Mouse (Mus musculus) cerebellum, adult 2 months (tissue): Measurements from ENCODE around the gene Urad. TPM values are rescaled to one million over a fixed set of nuclear protein-coding genes. Genes with fewer than 3 reads are reported as not detected.

Experiments
- DNase-seq, 2 experiments: peaks; one replicate each; pipeline ENCODE4 v3.0.0; 2021
- H3K27ac ChIP-seq: fragments of 200-500 bp; 2 replicates; pipeline ENCODE4 v1.5.1; 2012; ENCODE audit warnings: low read length, control low read depth, inconsistent platforms; ENCODE audit not compliant: insufficient read depth
- H3K27me3 ChIP-seq: fragments of 200-500 bp; 2 replicates; pipeline ENCODE4 v1.6.1; 2012; ENCODE audit warnings: inconsistent platforms, mild to moderate bottlenecking, low read length, moderate library complexity; ENCODE audit not compliant: control insufficient read depth, insufficient read depth
- H3K4me1 ChIP-seq: fragments of 200-500 bp; 2 replicates; pipeline ENCODE4 v1.6.1; 2011; ENCODE audit warnings: low read length; ENCODE audit not compliant: control insufficient read depth, insufficient read depth
- H3K4me3 ChIP-seq: fragments of 200-500 bp; replicated peaks from 2 replicates; pipeline ENCODE3; 2011; ENCODE audit warnings: mild to moderate bottlenecking, low read depth, low read length, control low read depth; ENCODE audit not compliant: insufficient read depth
- CTCF ChIP-seq: fragments of 200-500 bp; IDR thresholded peaks from 2 replicates; pipeline ENCODE4 v1.5.1; 2011; ENCODE audit warnings: low read depth, mild to moderate bottlenecking, control low read depth, low read length, moderate library complexity, borderline replicate concordance; ENCODE audit not compliant: insufficient read depth
- POLR2A ChIP-seq: fragments of 200-500 bp; IDR thresholded peaks from 2 replicates; pipeline ENCODE4 v1.6.1; 2011; ENCODE audit warnings: low read length, control low read depth, borderline replicate concordance; ENCODE audit not compliant: insufficient read depth
- WGBS: fragments of 180-500 bp; shearing (Covaris S2); methylation state at CpG from one replicate; pipeline ENCODE4 v1.1.7; 2018; 5-methylcytosine and 5-hydroxymethylcytosine counted together
- polyA plus RNA-seq: library from polyadenylated mRNA; depleted of rRNA; stranded (reverse); fragments of >200 nt; gene quantifications from 2 replicates; pipeline ENCODE4 v1.2.3, GENCODE M21; 2012

Gene Urad
- polyA plus RNA-seq, 1 experiment = not detected

DNA sequence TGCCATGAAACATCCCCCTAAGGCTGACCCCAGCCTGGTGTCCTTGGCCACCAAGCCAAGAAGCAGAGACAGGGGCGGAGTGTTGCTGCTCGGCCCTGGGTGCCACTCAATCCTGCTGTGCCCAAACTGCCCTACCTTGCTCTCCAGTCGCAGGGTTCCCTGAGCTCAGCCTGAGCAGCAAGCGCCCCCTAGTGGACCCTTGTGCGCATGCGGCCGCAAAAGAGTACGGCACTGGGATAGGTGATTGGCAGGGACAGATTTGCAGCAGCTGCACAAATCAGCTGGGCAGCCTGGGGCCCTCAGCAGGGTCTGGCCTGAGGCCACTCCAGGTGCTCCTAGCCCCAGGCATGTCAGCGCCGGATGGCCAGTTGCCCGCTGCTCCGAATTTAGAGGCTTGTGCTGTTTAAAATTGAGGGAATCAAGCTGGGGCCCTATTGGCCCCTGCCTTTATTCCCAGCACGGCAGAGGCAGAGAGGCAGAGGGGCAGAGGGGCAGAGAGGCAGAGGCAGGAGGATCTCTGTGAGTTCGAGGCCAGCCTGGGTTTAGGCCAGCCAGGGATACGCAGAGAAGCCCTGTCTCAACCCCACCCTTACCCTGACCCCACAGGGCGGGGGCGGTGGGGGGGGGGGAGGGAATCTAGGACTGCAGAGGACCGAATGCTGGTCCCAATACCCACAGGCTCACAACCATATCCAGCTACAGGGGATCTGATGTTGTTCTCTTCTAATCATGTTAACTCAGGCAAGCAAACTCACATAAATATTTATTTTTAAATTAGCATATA lies 28.9 kb downstream of the Urad start:
- no peak overlapping the region for H3K27ac ChIP-seq
- peak; percentile 46 to 60 for DNase-seq
- no peaks in the 10 kb centered on the region; the same call in 1 of the 2 replicates for H3K27me3 ChIP-seq
- 18% methylated on average over 18 of the region's 18 CpGs for WGBS
- TF ChIP-seq POLR2A = no peak
- TF ChIP-seq CTCF = peak; percentile 79
- no peak overlapping the region for H3K4me3 ChIP-seq
- no peaks in the 10 kb centered on the region for H3K4me1 ChIP-seq

DNA sequence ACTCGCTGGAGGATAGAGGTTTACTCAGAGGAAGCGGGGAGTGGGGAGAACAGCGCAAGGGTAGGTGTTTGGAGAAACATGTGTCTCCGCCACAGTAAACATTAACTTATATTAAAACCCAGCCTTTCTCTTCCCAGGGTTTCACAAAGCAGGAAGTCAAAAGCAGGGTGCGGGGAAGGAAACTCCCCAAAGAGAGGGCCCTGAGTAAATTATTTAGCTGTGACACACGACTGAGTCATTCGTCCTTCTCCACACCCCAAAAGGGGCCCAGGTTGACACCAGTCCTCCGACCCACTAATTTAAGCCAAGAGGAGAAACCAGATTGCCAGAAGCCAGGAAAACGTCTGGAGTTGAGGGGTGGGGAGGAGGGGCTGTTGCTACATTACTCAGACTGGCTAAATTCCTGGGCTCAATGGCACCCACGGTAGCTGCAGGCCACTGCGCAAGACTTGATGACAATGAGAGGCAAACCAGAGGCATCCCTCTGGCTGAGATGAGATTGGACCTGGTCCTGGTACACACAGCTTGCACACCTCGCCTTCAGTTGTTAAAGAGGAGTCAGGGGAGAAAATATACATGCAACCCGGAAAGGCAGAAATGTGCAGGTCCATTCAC lies 29.6 kb downstream of the Urad start:
- WGBS = 49% methylated on average over 13 of the region's 13 CpGs
- no peak overlapping the region for H3K27ac ChIP-seq
- no peaks in the 10 kb centered on the region for H3K4me1 ChIP-seq
- no peaks in the 10 kb centered on the region; the same call in 1 of the 2 replicates for H3K27me3 ChIP-seq
- H3K4me3 ChIP-seq = no peak overlapping the region
- no peak for TF ChIP-seq POLR2A
- TF ChIP-seq CTCF = no peak
- DNase-seq = no peak

DNA sequence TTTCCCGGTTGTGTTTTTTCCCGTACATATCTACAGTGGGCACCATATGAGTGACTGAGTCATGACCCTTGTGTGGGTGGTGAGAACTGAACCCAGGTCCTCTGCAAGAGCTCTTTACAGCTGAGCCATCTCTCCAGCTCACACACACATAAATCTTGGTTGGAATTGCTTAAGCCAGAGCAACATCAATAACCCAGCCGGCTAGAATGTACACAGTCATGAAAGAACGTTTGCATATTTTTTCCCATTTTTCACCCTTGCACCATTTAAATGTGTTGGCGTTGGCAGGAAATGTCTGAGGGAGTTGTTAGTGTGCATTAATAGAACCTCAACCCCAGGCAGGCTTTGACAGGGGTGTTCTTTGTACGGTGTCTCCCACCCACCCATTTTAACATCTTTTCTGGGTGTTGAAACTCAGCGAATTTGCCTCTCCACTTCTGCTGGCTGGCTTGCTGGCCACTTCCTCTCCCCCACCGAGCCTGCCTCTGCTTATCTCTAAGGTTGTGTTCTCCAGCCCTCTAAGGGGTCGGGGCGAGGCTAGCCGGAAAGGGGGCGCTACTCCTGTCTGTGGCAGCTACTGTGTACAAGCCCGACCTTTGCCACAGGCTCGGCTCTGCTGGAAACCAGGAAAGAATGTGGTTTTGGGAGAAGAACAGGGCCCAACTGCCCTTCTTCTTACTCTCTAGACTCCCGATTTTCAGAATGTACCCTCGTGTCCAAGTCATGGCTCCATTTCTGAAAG lies 30.3 kb downstream of the Urad start:
- DNase-seq = no peak
- Histone ChIP-seq H3K27ac (no peak overlapping the region), H3K4me1 (no peaks in the 10 kb centered on the region), H3K4me3 (no peak overlapping the region), H3K27me3 (no peaks in the 10 kb centered on the region; the same call in 1 of the 2 replicates)
- no peak for TF ChIP-seq CTCF
- no peak for TF ChIP-seq POLR2A
- 39% methylated on average over 16 of the region's 16 CpGs for WGBS

DNA sequence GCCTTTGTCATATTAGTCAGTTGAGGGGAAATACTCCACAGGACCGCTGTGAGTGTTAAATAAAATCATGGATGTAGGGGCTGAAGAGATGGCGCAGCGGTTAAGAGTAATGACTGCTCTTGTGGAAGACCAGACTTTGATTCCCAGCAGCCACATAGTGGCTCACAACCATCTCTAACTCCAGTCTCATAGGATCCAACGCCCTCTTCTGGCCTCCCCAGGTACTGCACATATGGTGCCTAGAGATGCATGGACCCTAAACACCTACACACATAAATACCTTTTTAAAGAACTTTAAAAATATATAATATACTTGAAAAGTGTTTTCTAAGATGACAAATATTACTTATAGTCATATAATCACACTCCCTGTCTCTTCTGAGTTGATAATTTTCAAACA lies 37.9 kb downstream of the Urad start:
- no peak for DNase-seq
- no peak overlapping the region for H3K4me3 ChIP-seq
- TF ChIP-seq CTCF (no peak), POLR2A (no peak)
- no peaks in the 10 kb centered on the region for H3K4me1 ChIP-seq
- H3K27ac ChIP-seq = no peak overlapping the region
- no peaks in the 10 kb centered on the region; the same call in 1 of the 2 replicates for H3K27me3 ChIP-seq
- 71% methylated on average over 4 of the region's 4 CpGs for WGBS

DNA sequence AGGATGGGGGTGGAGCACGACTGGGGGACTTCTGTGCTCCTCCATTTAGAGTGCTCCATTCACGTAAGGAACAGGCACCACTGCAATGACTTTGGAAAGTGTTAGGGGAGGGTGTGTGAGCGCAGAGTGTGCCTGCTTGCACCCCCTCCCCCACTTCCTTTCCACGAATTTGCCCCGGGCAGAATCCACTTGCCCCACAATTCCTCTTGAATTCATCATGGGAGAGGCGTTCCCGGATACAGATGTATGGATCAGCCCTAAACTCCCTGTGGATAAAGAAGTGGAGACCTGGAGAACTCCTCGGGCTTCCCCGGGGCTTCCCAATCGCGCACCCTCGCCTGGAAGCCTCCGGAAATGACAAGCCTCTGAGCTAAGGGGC lies 44.7 kb downstream of the Urad start:
- under 1% methylated on average over 13 of the region's 13 CpGs for WGBS

DNA sequence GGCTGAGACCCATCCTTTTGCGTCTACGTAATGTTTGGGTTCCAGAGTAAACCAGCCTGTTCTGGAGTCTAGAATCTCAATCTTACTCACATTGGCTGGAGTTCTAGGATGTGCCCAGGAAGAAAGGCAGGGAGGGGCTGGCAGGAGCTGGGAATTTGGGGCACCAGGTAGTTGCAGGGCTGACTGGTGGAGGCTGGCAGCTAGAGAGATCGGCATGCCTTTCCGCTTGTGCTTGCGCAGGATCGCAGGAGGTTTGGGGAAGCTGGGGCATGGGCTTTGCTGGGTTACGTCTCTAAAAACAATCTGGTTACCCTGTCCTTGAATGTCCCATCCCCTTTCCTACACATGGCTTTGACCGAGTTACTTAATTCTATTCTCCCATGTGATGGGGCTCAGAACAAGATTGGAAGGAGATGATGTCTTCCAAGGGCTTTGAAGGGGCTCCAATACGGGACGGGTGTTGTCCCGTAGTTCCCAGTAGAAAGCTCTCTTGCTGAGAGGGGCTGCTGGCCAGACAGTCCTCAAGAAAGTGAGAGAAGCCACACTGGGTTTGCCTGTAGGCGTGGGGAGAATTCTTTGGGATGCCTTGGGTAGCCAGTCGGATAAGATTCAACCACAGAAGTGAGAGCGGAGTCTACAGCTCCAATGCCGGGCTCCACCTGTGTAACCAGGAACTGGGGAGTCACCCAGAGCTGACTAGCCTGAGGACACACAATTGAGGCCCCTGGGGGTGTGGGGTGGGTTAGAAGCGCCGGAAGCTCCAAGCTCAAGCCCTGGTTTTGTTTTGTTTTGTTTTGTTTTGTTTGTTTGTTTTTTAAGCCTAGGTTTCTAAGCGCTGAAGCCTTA lies 45.3 kb downstream of the Urad start:
- TF ChIP-seq CTCF = no peak
- no peak for TF ChIP-seq POLR2A
- 2% methylated on average over 18 of the region's 18 CpGs for WGBS
- no peak for DNase-seq
- H3K4me1 ChIP-seq = no peaks in the 10 kb centered on the region
- no peak overlapping the region for H3K4me3 ChIP-seq
- H3K27ac ChIP-seq = no peak overlapping the region
- peaks cover 1% of the 10 kb centered on the region; the same call in 1 of the 2 replicates for H3K27me3 ChIP-seq

More for the DNA sequence above, 44.7 kb downstream of the Urad start:
- TF ChIP-seq POLR2A (no peak), CTCF (no peak)
- Histone ChIP-seq H3K27me3 (peaks cover 1% of the 10 kb centered on the region; the same call in 1 of the 2 replicates), H3K27ac (no peak overlapping the region), H3K4me3 (no peak overlapping the region), H3K4me1 (no peaks in the 10 kb centered on the region)
- DNase-seq = no peak

DNA sequence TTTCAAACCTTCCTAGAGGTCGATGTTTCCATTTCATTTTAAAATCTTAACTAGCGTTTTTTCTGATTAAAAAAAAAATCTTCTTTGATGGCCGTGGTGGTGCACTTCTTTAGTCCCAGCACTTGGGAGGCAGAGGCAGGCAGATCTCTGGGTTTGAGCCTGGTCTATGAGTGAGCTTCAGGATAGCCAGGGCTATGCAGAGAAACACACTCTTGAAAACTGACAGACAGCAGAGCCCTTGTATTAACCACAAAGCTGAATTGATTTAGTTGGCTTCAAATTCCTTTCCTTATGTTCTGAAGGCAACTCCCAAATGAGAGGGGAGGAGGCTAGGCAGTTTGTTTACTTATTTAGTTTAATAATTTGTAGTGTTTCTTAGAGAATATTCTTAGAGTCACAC lies 46.5 kb downstream of the Urad start:
- WGBS = 14% methylated on average over 3 of the region's 3 CpGs
- TF ChIP-seq CTCF = no peak
- TF ChIP-seq POLR2A = no peak
- Histone ChIP-seq H3K4me1 (no peaks in the 10 kb centered on the region), H3K4me3 (no peak overlapping the region), H3K27me3 (peaks cover 3% of the 10 kb centered on the region; the same call in 1 of the 2 replicates), H3K27ac (no peak overlapping the region)
- no peak for DNase-seq
